Mouse (Mus musculus) cerebellum, postnatal 14 days (tissue): ENCODE results near the gene Myo3b.

Source experiments
- DNase-seq, 2 experiments: peaks; one replicate each; pipeline ENCODE4 v3.0.0; 2021; ENCODE audit warnings: mixed read lengths in 2 of 2

Myo3b gene

GRCm38 (mm10) chr2:70133281-70133680, 94.4 kb downstream of the Myo3b start:
- peak; percentile 72 to 78 for DNase-seq

DNA sequence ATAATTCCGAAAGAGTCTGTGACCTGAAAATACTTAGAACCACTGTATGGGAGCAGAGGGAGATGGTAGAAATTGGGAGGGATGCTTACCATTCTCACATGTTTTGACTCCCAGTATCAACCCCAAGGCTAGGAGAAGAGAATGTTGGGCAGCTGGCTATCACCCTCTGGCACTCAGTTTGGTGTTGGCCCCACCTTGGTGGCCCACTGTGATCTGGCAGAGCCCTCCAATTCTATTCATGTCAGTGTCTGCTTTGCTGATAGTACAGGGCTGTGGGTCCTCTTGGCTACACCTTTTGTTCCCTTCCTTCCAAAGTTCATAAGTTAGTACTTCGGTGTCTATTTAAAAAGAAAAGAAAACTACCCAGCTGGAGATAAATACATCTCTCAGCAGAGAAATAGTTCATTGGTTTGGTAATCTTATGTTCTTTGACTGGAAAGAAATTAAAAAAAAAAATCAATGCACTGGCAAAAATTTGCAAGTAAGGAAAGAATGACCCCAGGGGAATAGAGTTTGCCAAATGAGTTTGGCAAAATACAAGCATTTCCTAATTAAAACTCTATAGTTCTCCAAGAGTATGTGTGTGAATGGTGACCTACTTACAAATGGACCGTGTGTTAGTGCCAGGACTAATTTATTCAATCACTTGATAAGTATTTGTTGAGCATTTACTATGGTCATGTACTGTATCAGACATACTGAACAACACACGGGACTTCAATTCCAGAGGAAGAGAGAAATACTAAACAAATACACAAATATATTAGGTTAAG, 98.5 kb downstream of the Myo3b start:
- peak; percentile 82 to 83 for DNase-seq

- no peak for DNase-seq
These were observed 104.7 kb downstream of the Myo3b start for GRCm38 (mm10) chr2:70143543-70144188.

DNA sequence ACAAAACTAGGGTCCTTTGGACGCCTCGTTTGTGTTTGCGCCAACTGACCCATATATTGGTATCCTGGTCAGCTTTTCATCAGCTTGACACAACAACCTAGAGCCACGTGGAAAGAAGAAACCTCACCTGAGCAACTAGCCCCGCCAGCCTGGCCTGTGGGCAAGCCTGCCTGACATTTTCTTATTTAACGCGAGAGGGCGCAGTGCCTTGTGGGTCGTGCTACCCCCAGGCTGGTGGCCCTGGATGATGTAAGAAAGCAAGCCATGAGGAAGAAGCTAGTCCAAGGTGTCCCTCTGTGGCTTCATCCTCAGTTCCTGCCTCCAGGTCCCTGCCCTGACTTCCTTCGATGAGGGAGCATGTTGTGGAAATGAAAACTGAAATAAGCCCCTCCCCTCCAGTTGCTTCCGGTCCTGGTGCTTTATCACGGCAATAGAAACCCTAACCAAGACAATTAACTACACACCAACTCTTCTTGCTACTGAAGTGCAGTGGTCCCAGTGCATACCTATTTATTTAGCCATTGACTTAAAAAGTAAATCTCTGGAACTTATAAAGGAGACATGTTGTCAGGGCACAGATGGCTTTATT, 108.2 kb downstream of the Myo3b start:
- DNase-seq, result no peak

DNA sequence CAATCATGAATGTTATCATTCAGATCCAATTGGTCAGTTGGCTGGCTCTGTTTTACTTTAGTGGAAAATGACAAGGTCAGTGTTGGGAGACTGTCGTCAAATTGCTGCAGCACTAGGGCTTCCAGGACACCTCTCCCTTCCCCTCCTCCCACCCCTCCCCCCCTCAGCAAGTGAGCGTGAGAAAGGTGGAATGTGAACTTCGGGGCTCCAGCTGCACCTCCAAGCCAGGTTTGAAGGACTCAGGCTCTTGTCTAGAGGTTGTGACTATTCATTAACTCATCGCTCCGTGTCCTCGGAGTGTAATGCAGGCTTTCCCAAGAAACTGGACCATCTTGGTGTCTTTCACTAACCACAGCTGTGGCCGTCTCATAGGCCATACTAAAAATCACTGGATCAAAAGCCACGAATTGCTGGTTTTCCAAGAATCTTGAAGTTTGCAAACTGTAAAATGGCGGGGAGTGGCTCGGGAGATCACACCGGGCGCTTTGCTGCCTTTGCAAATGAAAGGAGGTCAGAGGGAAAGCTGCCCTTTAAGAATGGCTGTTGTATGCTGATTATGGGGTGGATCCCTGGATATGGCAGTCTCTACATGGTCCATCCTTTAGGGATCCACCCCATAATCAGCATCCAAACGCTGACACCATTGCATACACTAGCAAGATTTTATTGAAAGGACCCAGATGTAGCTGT, 110.0 kb downstream of the Myo3b start:
- no peak for DNase-seq

DNA sequence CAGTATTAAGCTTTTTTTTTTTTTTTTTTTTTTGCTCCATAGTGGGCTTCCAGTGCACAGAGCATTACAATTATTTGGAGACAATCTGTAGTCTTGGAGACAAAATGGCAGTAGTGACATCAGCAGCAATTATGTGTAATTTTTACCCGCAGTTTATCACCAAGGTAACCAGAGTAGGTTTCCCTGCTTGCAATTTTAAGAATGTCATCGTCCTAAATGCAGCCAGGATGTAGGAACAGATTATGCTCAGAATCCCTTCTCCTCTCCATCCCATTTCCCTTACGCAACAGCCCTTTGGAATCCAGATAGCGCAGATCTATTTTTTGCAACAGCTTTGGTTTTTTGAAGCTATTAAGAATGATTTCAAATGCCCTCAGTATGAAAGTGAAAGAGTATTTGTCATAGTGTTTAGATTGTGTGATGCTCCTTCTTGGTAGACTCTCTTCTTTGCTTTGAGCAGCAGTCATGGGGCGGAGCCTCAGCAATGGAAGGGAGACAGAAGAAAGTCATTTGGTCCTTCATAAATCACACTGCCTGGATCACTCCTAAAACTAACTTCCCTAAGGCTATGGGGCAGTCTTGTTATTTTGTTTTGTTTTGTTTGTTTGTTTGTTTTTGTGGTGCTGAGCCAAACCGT, 111.6 kb downstream of the Myo3b start:
- no peak for DNase-seq

- DNase-seq, result no peak
These were observed 113.0 kb downstream of the Myo3b start for GRCm38 (mm10) chr2:70151930-70152329.

DNA sequence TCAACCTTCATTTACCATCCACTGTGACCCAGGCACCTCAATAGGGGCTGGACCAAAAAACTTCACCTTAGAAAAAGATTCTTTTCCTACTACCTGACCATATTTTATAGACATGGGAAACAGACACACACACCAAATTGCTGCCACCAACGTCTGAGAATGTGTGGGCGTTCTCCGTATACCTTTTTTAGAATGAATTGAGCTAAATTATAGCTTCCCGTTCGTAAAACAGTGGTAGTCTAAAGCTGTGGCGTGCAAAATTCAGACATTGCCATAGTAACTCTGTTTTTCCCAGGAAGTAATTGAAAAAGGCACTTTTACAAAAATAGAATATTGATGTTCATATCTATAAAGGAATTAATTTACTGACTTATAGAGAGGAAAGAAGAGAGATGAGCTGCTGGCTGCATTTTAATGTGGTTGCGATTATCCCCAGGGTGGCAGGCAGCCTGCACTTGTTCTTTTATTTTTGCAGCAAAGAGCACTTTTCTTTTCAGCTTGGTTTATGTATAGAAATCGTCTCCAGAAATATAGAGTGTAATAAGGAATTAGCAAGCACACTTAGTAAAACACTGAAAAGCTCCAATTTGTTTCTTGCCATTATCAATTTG, 116.4 kb downstream of the Myo3b start:
- DNase-seq, result no peak

DNA sequence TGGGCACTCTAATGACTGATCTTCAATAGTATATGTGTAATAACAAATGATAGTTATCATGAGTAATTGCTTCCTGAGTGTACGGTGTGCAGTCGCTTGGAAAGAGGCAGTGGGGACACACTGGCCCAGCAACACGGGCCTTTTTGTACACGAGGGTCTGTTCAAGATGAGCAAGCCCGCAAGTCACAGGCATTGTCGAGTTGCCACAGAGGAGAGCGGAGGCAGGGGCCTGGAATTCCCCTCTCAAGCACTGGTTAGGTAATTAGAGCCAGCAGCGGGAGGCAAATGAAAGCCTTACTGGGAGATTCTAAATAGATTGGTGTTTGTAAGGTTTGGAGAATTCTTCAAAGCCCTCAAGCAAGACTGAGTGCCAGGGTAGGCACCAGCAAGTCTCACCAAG, 120.6 kb downstream of the Myo3b start:
- no peak for DNase-seq

DNA sequence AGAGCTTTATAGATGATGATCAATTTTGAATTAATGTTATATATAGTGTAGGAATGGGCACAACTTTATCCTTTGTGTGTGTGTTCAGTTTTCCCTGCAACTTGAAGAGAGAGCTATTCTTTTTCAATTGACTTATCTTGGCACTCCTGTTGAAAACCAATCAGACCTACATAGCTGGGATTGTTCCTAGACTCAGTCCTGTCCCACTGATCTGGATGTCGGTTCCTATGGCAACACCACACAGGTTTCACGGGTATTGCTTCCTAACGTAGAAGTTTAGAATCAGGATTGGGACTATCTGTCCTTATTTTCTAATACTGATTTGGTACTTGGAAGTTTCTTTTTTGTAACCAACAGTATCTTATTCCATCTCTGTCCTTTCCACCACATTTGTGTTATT, 127.3 kb downstream of the Myo3b start:
- DNase-seq, result no peak

DNA sequence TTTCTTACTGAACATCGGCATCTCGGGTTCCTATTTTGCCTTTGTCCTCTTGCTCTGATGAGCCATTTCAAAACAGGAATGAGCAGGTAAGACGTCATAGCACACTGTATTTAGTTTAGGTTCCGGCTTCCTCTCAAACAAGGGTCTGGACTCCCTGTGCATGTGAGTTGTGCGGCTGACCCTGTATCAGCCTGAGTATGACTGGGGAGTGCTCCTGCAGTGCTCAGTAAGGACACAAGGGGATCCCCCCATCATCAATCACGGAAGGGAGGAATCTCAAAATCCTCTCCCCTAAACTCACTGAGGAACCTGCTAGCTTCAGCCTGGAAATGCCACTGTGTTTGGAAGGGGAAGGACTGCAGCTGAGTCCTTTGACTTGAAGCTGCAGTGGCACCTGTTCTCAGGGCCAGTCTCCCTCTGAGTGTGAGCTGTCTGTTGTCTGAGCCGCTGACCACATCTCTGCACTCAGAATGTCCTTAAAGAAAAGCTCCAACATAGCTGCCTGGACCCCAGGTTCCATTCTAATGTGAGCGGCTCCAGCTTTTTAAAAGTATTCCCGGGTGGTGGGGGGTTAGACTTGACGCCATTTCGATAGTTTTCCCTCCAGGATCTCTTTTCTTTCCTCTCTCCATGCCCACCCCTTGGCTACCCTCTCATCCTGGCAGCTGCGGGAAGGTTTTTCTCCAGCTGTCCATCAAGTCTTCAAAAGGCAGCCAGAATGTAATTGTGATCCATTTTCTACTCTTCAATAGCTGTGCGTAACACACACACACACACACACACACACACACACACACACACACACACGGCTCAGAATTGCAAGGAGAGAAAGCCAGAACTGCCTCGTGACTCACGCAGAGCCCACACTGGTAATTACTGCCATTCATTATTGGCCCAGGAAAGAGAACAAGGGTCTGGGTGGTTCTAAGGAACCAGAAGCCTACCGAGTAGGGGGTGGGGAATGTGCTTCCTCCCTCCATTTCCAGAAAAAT, 129.3 kb downstream of the Myo3b start:
- DNase-seq, result peak in 1 of 2 experiments; percentile 37

- no peak for DNase-seq
These were observed 131.5 kb downstream of the Myo3b start for GRCm38 (mm10) chr2:70170469-70170868.

- DNase-seq, result no peak
These were observed 138.1 kb downstream of the Myo3b start for GRCm38 (mm10) chr2:70176823-70177708.

GRCm38 (mm10) chr2:70177709-70178030, 138.7 kb downstream of the Myo3b start:
- DNase-seq, result peak; percentile 59 to 61

DNA sequence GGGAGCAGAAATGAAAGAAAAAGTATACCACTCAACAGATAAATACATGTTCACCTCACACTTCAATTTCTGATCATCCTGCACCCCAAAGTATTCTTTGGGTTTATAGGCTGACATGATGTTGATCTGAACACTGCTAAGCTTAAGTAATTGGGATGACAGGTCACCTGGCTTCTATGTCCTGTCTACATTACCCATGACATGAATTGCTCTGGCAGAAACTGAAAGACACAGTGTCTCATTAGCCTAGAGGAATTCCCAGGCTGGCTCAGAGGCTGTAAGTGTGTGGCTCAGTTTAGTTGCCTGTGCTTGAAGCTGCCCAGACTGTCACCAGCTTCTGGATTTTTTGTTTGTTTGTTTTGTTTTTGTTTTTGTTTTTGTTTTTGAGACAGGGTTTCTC, 139.3 kb downstream of the Myo3b start:
- DNase-seq, result peak in 1 of 2 experiments; percentile 9

GRCm38 (mm10) chr2:70182150-70182670, 143.3 kb downstream of the Myo3b start:
- DNase-seq, result no peak

- DNase-seq, result no peak
These were observed 148.1 kb downstream of the Myo3b start for GRCm38 (mm10) chr2:70187040-70187439.

GRCm38 (mm10) chr2:70195418-70196248, 156.7 kb downstream of the Myo3b start:
- DNase-seq, result no peak
